Mouse (Mus musculus): ENCODE results near the gene Smarcc1. TPM values are rescaled to one million over a fixed set of nuclear protein-coding genes. Genes with fewer than 3 reads are reported as not detected.

Gene Smarcc1
- 22.6 and 24.2 TPM in 2 replicates for polyA plus RNA-seq (2021; fragmentation: Nextera tagmentation)
- long read RNA-seq, experiment 1, full-length matches to known transcripts = 3 of 50 reads
- long read RNA-seq, experiment 1, partial matches to known transcripts = 40 of 50 reads
- long read RNA-seq, experiment 1, other reads (novel, unspliced or antisense) = 7 of 50 reads
- long read RNA-seq, experiment 2, full-length matches to known transcripts = 62 of 182 reads
- long read RNA-seq, experiment 2, partial matches to known transcripts = 91 of 182 reads
- long read RNA-seq, experiment 2, other reads (novel, unspliced or antisense) = 29 of 182 reads

DNA sequence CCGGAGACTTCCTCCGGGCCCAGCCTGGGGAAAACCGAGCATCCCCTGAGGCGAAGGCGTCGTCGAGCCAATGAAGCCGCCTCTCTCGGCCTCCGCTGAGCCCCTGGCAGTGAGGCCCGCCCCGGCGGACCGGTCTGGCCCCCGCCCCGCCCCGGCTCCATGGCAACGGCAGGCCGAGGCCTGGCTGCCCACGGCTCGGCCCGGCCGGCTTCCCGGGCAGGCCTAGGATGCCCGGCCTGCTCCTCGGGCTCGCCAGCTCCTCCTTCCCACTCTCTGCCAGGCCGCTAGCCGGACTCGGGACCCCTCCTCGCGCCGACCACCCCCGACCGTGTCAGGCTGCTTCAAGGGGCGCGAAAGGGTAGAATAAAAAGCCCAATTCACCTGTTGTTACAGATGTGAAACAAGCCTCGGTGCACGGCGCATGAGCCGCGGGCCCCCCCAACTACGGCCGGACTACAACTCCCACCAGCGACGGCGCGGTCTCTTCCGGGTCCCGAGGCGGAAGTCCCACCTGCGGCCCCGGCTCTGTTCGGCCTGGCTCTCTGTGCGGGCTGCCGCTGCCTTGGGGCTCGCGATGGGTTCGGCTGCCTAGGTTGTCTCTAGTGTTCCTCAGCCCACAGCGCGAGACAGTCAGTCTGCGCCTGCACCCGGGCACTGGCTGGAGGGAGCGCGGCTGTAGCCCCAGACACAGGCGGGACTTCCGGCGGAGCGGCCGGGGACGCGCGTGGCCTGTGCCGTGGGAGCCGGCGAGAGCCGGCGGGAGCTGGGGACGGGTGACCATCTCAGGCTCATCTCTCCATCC lies at the start of gene Smarcc1:
Gene Smarcc1 (plus strand): TSS at position 732 of the 802 bp plus-strand sequence.

GRCm38 (mm10) chr9:110117779-110118139 lies 251 bp downstream of the Smarcc1 start, which contains the start of gene Dhx30:
TSS of gene Dhx30 (minus strand) at chr9:110117830.

DNA sequence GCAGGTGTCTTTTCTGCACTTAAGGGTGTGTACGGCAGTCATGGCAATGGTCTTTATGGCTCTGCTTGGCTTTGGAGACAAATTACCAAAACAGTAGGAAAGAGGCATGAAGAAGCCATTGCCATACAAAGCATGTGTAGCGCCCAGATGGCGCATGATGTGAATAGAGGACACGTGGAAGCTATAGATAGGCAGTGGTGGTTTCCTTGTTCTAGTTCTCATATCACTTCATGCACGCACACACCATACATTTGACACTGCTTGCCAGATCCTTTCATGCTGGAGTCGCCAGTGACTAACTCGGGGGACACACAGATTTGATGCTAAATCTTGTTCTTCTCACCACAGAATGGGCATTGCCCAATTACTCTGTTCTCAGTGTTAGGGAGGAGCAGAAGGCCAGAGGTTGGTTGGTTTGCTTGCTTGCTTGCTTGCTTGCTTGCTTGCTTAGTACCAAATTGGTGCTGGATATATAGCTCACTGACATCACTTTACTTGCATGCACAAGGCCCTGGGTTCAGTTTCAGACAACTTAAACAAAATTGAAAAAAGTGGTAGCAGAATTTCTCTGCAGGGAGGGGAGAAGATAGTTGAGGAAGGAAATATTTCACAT lies 125.8 kb downstream of the Smarcc1 start, which contains the start of gene Cspg5:
Gene Cspg5 (plus strand): TSS at position 563 of the 613 bp plus-strand sequence.

Small RNAs within 50 kb of the gene (microRNA-seq; reads per million reads assigned to microRNA genes)
- 19.3 reads per million, percentile 41 among the genes with 10 or more reads in this experiment for gene Mir6236

Other genes starting within 250 kb of the Smarcc1 start
- 2.2 and 2.5 TPM in 2 replicates for gene Cdc25a, start 242.1 kb upstream of the Smarcc1 start, polyA plus RNA-seq (2021; fragmentation: Nextera tagmentation)
- gene Map4, start 186.2 kb upstream of the Smarcc1 start, polyA plus RNA-seq (2021; fragmentation: Nextera tagmentation) = 309 and 332 TPM in 2 replicates
- gene Dhx30, start 122 bp downstream of the Smarcc1 start, polyA plus RNA-seq (2021; fragmentation: Nextera tagmentation) = 109 and 137 TPM in 2 replicates
- 52.3 and 60.3 TPM in 2 replicates for gene Cspg5, start 126.1 kb downstream of the Smarcc1 start, polyA plus RNA-seq (2021; fragmentation: Nextera tagmentation)
- 18.0 and 18.5 TPM in 2 replicates for gene Elp6, start 187.5 kb downstream of the Smarcc1 start, polyA plus RNA-seq (2021; fragmentation: Nextera tagmentation)
- gene Scap, start 215.6 kb downstream of the Smarcc1 start, polyA plus RNA-seq (2021; fragmentation: Nextera tagmentation) = 31.7 and 33.5 TPM in 2 replicates

Measured in layer of hippocampus, adult 6 months (tissue).